Mouse (Mus musculus) right cerebral cortex, adult 18-20 months (tissue): ENCODE measurements at regions not wholly inside any gene's neighbourhood (a gene's known extent, or its start where the extent isn't known, plus 50 kb on each side); places are given as distances from the start of the nearest gene placed in this dataset.
A peak's percentile ranks its signal among the peaks of the same experiment; 100 is the strongest.
"Not testable (repeated sequence)": the region's sequence is repeated elsewhere in the genome, so short reads cannot be mapped to it uniquely, and the experiment has no call there.

Experiments used
- DNase-seq: peaks from one replicate; pipeline ENCODE4 v3.0.0; 2022; ENCODE audit warnings: mixed read lengths

- no peak for DNase-seq
These were observed 396.5 kb upstream of the Kcnh7 start for GRCm38 (mm10) chr2:63580489-63581139.

GRCm38 (mm10) chr2:63575172-63575571 lies 391.1 kb upstream of the Kcnh7 start:
- no peak for DNase-seq

- no peak for DNase-seq
These were observed 390.1 kb upstream of the Kcnh7 start for GRCm38 (mm10) chr2:63574008-63574703.

DNA sequence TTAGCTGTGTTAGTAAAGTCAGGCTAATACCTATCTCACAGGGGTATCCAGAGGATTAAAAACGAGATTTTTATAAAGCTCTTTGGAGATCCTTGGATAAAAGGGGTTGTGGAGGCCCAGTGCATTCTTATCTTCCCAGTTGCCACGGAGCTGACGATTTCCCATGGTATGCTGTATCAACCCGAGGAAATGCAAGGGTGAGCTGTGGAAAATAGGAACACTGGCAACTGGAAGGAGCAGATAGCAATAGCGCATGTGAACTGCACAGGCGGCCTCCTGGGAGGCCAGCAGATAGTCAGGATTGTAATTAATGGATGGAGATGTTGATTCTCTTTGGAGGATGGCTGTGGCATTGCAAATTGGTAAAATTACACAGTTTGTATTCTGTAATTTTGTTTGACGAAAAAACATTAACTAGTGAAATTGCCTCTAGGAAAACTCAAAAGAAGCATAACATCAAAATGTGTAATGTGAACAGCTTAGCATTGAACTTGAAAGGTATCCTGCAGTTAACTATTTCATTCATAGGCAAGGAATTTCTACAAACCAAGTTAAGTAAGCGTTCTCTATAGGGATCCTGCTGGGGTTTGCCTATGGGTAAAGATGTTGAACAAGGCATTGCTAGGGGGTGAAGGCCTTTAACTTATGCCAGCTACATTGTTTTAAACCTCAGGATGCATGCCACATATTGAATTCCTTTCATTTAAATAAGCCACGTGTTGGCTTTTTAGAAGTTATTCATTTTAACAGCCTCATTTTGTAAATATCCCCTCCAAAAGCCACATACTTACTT lies 389.1 kb upstream of the Kcnh7 start:
- DNase-seq, result no peak

DNA sequence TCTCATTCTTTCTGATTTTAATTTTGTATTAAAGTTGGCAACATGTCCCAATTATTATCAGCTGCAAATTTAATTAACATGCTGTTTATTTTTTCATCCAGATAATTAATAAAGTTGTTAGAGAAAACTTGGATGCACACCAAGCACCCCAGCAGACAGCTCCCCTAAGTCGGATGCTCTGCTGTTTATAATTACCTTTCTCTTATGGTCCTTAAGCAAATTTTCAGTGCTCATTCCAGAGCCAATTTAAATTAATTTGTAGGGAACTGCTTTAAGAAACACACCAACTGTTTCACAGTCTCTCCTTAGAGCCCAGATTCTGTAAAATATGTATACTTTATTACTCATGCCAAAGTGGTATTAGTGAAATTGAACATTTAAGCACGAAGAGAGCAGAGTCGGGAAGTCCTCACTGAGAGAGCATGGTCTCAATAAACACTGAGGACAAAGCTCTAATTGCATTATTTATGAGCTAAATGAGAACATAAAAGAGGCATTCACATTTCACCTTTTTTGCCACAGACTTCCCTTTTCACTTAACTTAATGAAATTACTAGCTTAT lies 372.9 kb upstream of the Kcnh7 start:
- DNase-seq, result no peak

DNA sequence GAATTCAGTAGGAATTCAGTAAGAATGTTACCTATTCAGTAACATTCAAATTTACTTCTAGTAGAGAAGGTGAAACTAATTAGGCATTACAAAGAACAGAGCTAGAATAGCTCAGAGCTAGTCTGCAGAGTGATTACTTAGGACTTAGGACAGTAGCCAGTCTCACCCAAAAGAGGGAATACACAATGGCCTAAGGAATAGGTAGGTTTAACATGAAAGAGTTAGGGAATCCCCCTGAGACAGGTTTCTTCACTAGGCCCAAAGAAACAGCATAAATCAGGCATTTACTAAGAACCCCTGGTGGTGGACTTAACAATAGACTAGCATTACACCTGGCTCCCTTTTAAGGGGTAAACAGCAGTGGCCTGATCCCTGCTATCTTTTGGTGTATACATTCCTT lies 357.7 kb upstream of the Kcnh7 start:
- DNase-seq, result not testable (repeated sequence)

DNA sequence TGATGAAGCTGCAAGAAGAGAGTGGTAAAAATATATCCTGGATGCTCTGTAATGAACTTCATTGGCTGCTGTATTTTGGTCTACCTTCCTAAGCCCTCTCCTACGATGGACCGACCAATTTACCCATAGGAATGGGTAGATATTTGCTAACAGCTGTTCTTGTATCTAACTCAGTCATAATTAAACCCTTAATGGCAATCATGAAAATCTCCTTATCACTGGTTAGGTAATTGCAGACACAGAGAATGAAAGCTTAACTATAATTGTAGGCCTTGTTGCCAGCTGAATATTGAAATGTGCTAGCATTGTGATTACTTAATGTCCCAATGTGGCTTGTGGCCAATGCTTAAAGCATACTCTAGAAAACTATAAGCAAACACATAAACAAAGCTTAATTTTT lies 334.4 kb upstream of the Kcnh7 start:
- no peak for DNase-seq

GRCm38 (mm10) chr2:63513554-63514226 lies 329.6 kb upstream of the Kcnh7 start:
- DNase-seq, result peak; percentile 2

GRCm38 (mm10) chr2:63503939-63504338 lies 319.9 kb upstream of the Kcnh7 start:
- peak; percentile 5 for DNase-seq

- DNase-seq, result no peak
These were observed 292.3 kb upstream of the Kcnh7 start for GRCm38 (mm10) chr2:63476411-63476810.

DNA sequence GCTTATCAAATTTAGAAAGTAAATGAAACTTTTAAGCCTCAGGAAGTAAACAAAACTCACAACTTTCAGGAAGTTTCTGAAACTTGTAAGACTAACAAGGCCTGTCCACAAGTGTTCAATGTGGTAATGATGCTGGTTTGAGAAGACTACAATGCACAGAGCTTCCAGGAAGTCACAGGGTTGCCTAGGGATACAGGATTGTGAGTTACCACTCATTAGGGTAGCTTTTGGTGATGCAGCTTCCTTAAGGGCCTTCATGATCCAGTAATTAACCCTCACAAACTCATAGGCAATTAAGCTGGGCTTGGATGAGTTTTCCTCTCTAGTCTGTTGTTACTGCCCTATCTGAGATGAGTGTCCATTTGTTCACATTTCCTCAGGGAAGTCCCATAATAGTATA lies 291.2 kb upstream of the Kcnh7 start:
- no peak for DNase-seq

DNA sequence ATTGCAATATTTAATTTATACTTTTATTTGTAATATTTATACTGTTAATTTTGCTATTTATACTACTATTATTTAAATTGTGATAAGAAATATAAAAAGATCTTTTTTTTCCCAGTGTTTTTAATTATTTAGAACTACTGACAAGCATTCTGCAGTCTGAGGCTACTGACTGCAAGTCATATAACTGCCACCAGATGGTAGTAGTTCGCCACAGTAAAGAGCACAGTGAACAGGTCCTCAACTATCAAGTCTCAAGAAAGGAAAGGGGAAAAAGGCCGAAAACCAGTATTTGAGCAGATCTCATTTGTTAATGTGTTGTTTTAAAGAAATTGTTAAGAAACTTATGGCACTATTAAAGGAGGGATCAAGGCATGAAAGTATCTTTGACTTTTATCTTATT lies 289.6 kb upstream of the Kcnh7 start:
- DNase-seq, result peak; percentile 48

DNA sequence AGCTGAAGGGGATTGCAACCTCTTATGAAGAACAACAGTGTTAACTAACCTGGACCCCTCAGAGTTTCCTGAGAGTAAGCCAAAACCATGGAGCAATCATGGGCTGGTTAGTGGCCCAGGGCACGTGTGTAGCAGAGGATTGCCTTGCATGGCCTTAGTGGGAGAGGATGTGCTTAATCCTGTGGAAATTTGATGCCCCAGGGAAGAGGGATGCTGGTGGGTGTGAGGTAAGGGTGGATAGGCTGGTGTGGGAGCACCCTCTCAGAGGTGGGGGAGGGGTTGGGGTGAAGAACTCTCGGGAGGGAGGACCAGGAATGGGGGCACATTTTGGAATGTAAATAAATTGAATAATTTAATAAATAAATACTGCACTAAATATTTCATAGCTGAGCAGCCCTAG lies 288.2 kb upstream of the Kcnh7 start:
- DNase-seq, result no peak

DNA sequence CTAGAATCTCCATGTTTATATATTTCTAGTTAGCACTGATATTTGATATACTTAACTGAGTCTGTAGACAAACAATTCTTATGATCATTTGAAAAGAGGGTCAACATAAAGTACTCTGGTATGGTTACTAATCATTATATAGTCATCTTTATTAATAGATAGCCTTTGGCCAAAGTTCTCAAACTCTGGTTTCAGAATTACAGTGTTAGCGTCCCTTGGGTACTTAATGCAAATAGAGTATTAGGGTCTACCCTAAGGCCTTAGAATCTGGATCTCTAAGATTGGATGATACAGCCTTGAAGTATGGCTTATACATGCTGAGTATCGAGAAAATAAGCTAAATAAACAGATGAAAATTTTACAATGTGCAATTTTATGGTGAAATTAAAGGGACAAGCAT lies 275.0 kb upstream of the Kcnh7 start:
- DNase-seq, result no peak

- DNase-seq, result peak; percentile 64
These were observed 270.4 kb upstream of the Kcnh7 start for GRCm38 (mm10) chr2:63454263-63455011.

DNA sequence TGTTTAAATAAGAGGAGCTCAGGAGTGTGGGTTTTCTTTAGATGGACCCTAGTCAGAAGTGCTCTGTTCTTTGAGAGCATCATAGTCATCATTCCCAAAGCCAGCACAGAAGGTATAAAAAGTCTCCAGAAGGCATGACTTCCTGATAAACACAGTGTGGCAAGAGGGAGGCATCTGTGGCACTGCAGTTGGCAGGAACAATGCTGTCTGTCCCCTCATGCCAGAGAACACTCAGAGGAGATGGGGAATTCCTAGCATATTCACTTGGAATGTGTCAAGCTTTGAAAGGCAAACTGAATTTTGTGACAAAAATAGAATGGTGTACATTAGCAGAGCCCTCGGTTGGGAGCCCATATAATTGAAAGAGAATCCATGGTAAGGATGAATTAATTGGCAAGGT lies 268.8 kb upstream of the Kcnh7 start:
- peak; percentile 45 for DNase-seq

DNA sequence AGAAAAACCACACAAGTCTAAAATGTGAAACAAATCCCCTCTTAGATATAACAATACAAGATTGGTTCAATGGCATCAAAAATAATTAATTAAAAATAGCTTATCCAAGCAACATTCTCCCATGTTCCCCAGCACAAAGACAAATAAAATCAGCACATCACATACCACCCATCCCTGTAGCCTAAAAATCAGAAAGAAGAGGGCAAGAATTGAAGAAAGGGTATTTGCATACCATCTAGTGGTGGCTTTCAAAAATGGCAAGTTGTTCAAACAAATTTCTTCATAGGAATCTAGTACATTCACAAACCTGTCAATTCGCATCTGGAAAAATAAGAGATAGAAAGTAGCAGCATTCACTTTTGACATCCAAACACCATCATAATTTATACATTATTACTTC lies 268.1 kb upstream of the Kcnh7 start:
- no peak for DNase-seq

GRCm38 (mm10) chr2:63434327-63434726 lies 250.2 kb upstream of the Kcnh7 start:
- DNase-seq, result no peak

DNA sequence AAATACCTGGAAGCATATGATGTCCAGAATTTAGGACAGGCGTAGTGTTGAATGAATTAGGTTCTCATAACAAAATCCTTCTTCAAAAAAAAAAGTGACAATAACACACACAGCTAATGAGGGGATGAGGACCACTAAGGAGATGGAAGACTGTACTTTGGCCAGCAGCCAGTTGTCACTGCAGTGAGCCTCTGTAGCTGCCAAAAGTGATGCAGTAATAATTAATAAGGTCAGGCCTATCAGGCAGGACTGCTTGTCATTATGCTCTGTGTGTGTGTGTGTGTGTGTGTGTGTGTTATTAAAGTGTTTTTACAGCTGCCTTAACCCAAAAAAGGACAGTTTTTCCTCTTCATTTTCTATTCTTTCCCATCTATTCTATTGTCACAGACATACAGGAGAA lies 221.3 kb upstream of the Kcnh7 start:
- no peak for DNase-seq
